Mouse (Mus musculus) macrophage (primary cell): Measurements from ENCODE around the gene Rbsn. TPM values are rescaled to one million over a fixed set of nuclear protein-coding genes. Genes with fewer than 3 reads are reported as not detected.

Experiments used
- H3K27ac ChIP-seq: fragments of 350-480 bp; formaldehyde crosslinking; 2 replicates; pipeline ENCODE4 v1.9.0; 2021
- H3K36me3 ChIP-seq: fragments of 350-480 bp; formaldehyde crosslinking; 2 replicates; pipeline ENCODE4 v1.9.0; 2021; ENCODE audit errors: inconsistent target
- H3K4me3 ChIP-seq: fragments of 350-480 bp; formaldehyde crosslinking; 2 replicates; pipeline ENCODE4 v1.9.0; 2021; ENCODE audit errors: inconsistent target
- H3K79me2 ChIP-seq: fragments of 350-480 bp; formaldehyde crosslinking; 2 replicates; pipeline ENCODE4 v1.9.0; 2021; ENCODE audit errors: inconsistent target
- WGBS: methylation state at CpG from one replicate; pipeline ENCODE4 v1.1.7; 2026; ENCODE audit warnings: inconsistent platforms; ENCODE audit not compliant: missing documents; 5-methylcytosine and 5-hydroxymethylcytosine counted together
- polyA plus RNA-seq: library from polyadenylated mRNA; stranded (reverse); fragments of 250-400 nt; gene quantifications from 3 replicates; pipeline ENCODE4 v1.2.4, GENCODE M21; 2018; ENCODE audit warnings: inconsistent platforms
- total RNA-seq, 78 experiments: library from RNA; depleted of rRNA; stranded (reverse); fragments of 250-400 nt; gene quantifications; 1 replicate in 9 of 78; 2 replicates in 24 of 78; 3 replicates in 43 of 78; 4 replicates in 2 of 78; pipeline ENCODE4 v1.2.4; 2018; ENCODE audit warnings: inconsistent platforms in 56 of 78

Rbsn gene
- 10 to 100 TPM; 12.8 to 55.2 (median 33.7) TPM for total RNA-seq (2018; cell fraction: chromatin; rRNA removed)
- 10 to 100 TPM; 10.4 to 22.8 (median 17.3) TPM for total RNA-seq (2018; cell fraction: cytosol; rRNA removed)
- 10 to 100 TPM; 10.4 to 42.1 (median 19.6) TPM for total RNA-seq (2018; cell fraction: nucleus; rRNA removed)
- 11.9 to 15.6 TPM (median 14.0 TPM) in 3 replicates for polyA plus RNA-seq

GRCm38 (mm10) chr6:92214773-92215449 is at the start of gene Rbsn:
Rbsn (minus strand) TSS chr6:92214925.
- H3K27ac ChIP-seq: peak within 1 kb of the TSS; percentile 34; the same call in 1 of the 2 replicates
- 11% methylated on average over 35 of the region's 35 CpGs for WGBS

GRCm38 (mm10) chr6:92261162-92261843 is 46.6 kb upstream of the Rbsn start:
- H3K27ac ChIP-seq: no peak overlapping the region
- WGBS: 85% methylated on average over 4 of the region's 4 CpGs
- no peaks in the 10 kb centered on the region for H3K36me3 ChIP-seq
- H3K79me2 ChIP-seq: no peaks in the 10 kb centered on the region
- no peak overlapping the region for H3K4me3 ChIP-seq

More at GRCm38 (mm10) chr6:92214773-92215449, at the start of gene Rbsn:
- Histone ChIP-seq H3K36me3 (no peaks in the 10 kb centered on the region), H3K79me2 (peaks cover 45% of the 10 kb centered on the region), H3K4me3 (peak within 1 kb of the TSS; percentile 90)

- H3K27ac ChIP-seq: no peak overlapping the region
- no peak overlapping the region for H3K4me3 ChIP-seq
- no peaks in the 10 kb centered on the region for H3K79me2 ChIP-seq
- no peaks in the 10 kb centered on the region for H3K36me3 ChIP-seq
These were observed 40.6 kb upstream of the Rbsn start for GRCm38 (mm10) chr6:92255346-92255745.

GRCm38 (mm10) chr6:92253253-92253870 is 38.6 kb upstream of the Rbsn start:
- Histone ChIP-seq H3K4me3 (no peak overlapping the region), H3K27ac (no peak overlapping the region), H3K36me3 (no peaks in the 10 kb centered on the region), H3K79me2 (no peaks in the 10 kb centered on the region)
- WGBS: 72% methylated on average over 3 of the region's 3 CpGs

GRCm38 (mm10) chr6:92247215-92247919 is 32.6 kb upstream of the Rbsn start:
- 53% methylated on average over 7 of the region's 7 CpGs for WGBS
- Histone ChIP-seq H3K27ac (no peak overlapping the region), H3K36me3 (no peaks in the 10 kb centered on the region), H3K79me2 (no peaks in the 10 kb centered on the region), H3K4me3 (no peak overlapping the region)

- Histone ChIP-seq H3K4me3 (no peak overlapping the region), H3K27ac (no peak overlapping the region), H3K36me3 (no peaks in the 10 kb centered on the region), H3K79me2 (no peaks in the 10 kb centered on the region)
- WGBS: 71% methylated on average over 3 of the region's 3 CpGs
These were observed 31.6 kb upstream of the Rbsn start for GRCm38 (mm10) chr6:92246335-92246734.

GRCm38 (mm10) chr6:92244591-92244990 is 29.9 kb upstream of the Rbsn start, which contains the start of gene Trh:
Trh (minus strand) TSS chr6:92244650.
- Histone ChIP-seq H3K4me3 (no peak within 1 kb of the TSS), H3K36me3 (no peaks in the 10 kb centered on the region), H3K27ac (no peak within 1 kb of the TSS), H3K79me2 (no peaks in the 10 kb centered on the region)
- WGBS: 6% methylated on average over 31 of the region's 31 CpGs

GRCm38 (mm10) chr6:92241178-92241906 is 26.6 kb upstream of the Rbsn start:
- no peaks in the 10 kb centered on the region for H3K36me3 ChIP-seq
- H3K4me3 ChIP-seq: no peak overlapping the region
- H3K79me2 ChIP-seq: no peaks in the 10 kb centered on the region
- 62% methylated on average over 3 of the region's 3 CpGs for WGBS
- H3K27ac ChIP-seq: no peak overlapping the region

- Histone ChIP-seq H3K27ac (no peak overlapping the region), H3K4me3 (no peak overlapping the region), H3K36me3 (no peaks in the 10 kb centered on the region), H3K79me2 (no peaks in the 10 kb centered on the region)
- WGBS: 82% methylated on average over 12 of the region's 12 CpGs
These were observed 20.3 kb upstream of the Rbsn start for GRCm38 (mm10) chr6:92235036-92235435.

GRCm38 (mm10) chr6:92231762-92232161 is 17.0 kb upstream of the Rbsn start:
- no peaks in the 10 kb centered on the region for H3K36me3 ChIP-seq
- no peak overlapping the region for H3K4me3 ChIP-seq
- 76% methylated on average over 4 of the region's 4 CpGs for WGBS
- no peaks in the 10 kb centered on the region for H3K79me2 ChIP-seq
- H3K27ac ChIP-seq: no peak overlapping the region

GRCm38 (mm10) chr6:92231356-92231755 is 16.6 kb upstream of the Rbsn start:
- Histone ChIP-seq H3K36me3 (no peaks in the 10 kb centered on the region), H3K27ac (no peak overlapping the region), H3K4me3 (no peak overlapping the region), H3K79me2 (no peaks in the 10 kb centered on the region)
- WGBS: 73% methylated on average over 1 of the region's 1 CpGs

- WGBS: 100% methylated on average over 2 of the region's 2 CpGs
These were observed 14.9 kb upstream of the Rbsn start for GRCm38 (mm10) chr6:92229586-92229985.

GRCm38 (mm10) chr6:92229103-92229502 is 14.4 kb upstream of the Rbsn start:
- Histone ChIP-seq H3K4me3 (no peak overlapping the region), H3K36me3 (no peaks in the 10 kb centered on the region), H3K27ac (no peak overlapping the region), H3K79me2 (no peaks in the 10 kb centered on the region)

More at GRCm38 (mm10) chr6:92229586-92229985, 14.9 kb upstream of the Rbsn start:
- H3K4me3 ChIP-seq: no peak overlapping the region
- no peaks in the 10 kb centered on the region for H3K79me2 ChIP-seq
- no peaks in the 10 kb centered on the region for H3K36me3 ChIP-seq
- H3K27ac ChIP-seq: no peak overlapping the region

GRCm38 (mm10) chr6:92224981-92225380 is 10.3 kb upstream of the Rbsn start:
- no peaks in the 10 kb centered on the region for H3K36me3 ChIP-seq
- WGBS: 70% methylated on average over 1 of the region's 1 CpGs
- H3K79me2 ChIP-seq: no peaks in the 10 kb centered on the region
- no peak overlapping the region for H3K27ac ChIP-seq
- no peak overlapping the region for H3K4me3 ChIP-seq
